Mouse (Mus musculus) heart, postnatal 0 days (tissue): ENCODE measurements around the gene Ralb. TPM values are rescaled to one million over a fixed set of nuclear protein-coding genes. Genes with fewer than 3 reads are reported as not detected.

ENCODE experiments used
- ATAC-seq: fragments of 200-750 bp; cut with Nextera tagmentation; 2 replicates; pipeline ENCODE4 v1.8.0; 2017; ENCODE audit warnings: low read depth, moderate number of reproducible peaks, moderate library complexity; ENCODE audit not compliant: insufficient read depth
- DNase-seq: peaks from one replicate; pipeline ENCODE4 v3.0.0-alpha.2; 2016; ENCODE audit warnings: low spot score
- H3K27ac ChIP-seq: fragments of 300-500 bp; sonication (generic); 2 replicates; pipeline ENCODE4 v1.5.1; 2014; ENCODE audit warnings: low read depth, mild to moderate bottlenecking
- H3K27me3 ChIP-seq: fragments of 300-500 bp; sonication (generic); 2 replicates; pipeline ENCODE4 v1.6.1; 2014; ENCODE audit warnings: low read length, mixed read lengths; ENCODE audit not compliant: control insufficient read depth, insufficient read depth
- H3K36me3 ChIP-seq: fragments of 300-500 bp; sonication (generic); replicated peaks from 2 replicates; pipeline ENCODE4 v1.6.1; 2014; ENCODE audit warnings: low read length, mixed read lengths; ENCODE audit not compliant: control insufficient read depth, insufficient read depth
- H3K4me1 ChIP-seq: fragments of 300-500 bp; sonication (generic); 2 replicates; pipeline ENCODE4 v1.6.1; 2014; ENCODE audit warnings: antibody characterized with exemption; ENCODE audit not compliant: control insufficient read depth, insufficient read depth
- H3K4me2 ChIP-seq: fragments of 300-500 bp; sonication (generic); 2 replicates; pipeline ENCODE4 v1.6.1; 2014; ENCODE audit warnings: low read depth, mild to moderate bottlenecking, low read length, moderate library complexity
- H3K4me3 ChIP-seq: fragments of 300-500 bp; sonication (generic); 2 replicates; pipeline ENCODE4 v1.5.1; 2014; ENCODE audit warnings: low read depth, low read length
- H3K9ac ChIP-seq: fragments of 300-500 bp; sonication (generic); replicated peaks from 2 replicates; pipeline ENCODE4 v1.6.1; 2014; ENCODE audit warnings: low read depth, low read length, mixed read lengths
- H3K9me3 ChIP-seq: fragments of 300-500 bp; sonication (generic); replicated peaks from 2 replicates; pipeline ENCODE4 v1.6.1; 2016; ENCODE audit warnings: low read length; ENCODE audit not compliant: control insufficient read depth
- CTCF ChIP-seq: IDR thresholded peaks from 2 replicates; pipeline ENCODE4 v1.5.1; 2016; ENCODE audit warnings: antibody characterized with exemption, control low read depth, low read depth
- EP300 ChIP-seq: IDR thresholded peaks from 2 replicates; pipeline ENCODE4 v1.6.1; 2016; ENCODE audit warnings: antibody characterized with exemption, low read depth
- WGBS: fragments of 180-500 bp; shearing (Covaris S2); extraction: QIAGEN DNeasy Blood & Tissue Kit; methylation state at CpG from one replicate; pipeline ENCODE4 v1.1.7; 2014; 5-methylcytosine and 5-hydroxymethylcytosine counted together
- polyA plus RNA-seq: library from polyadenylated mRNA; unstranded; fragments of >200 nt; fragmentation: Nextera tagmentation; extraction: Ambion mirVana; gene quantifications from 2 replicates; pipeline ENCODE4 v1.2.1, GENCODE M21; 2015
- total RNA-seq: library from RNA; depleted of rRNA; stranded (reverse); fragments of >200 nt; gene quantifications from 2 replicates; pipeline ENCODE4 v1.2.3, GENCODE M21; 2014; ENCODE audit warnings: low replicate concordance

Ralb gene
- total and polyA plus RNA-seq, 2 experiments from 2014 or later: 86.0 to 86.2 TPM

DNA sequence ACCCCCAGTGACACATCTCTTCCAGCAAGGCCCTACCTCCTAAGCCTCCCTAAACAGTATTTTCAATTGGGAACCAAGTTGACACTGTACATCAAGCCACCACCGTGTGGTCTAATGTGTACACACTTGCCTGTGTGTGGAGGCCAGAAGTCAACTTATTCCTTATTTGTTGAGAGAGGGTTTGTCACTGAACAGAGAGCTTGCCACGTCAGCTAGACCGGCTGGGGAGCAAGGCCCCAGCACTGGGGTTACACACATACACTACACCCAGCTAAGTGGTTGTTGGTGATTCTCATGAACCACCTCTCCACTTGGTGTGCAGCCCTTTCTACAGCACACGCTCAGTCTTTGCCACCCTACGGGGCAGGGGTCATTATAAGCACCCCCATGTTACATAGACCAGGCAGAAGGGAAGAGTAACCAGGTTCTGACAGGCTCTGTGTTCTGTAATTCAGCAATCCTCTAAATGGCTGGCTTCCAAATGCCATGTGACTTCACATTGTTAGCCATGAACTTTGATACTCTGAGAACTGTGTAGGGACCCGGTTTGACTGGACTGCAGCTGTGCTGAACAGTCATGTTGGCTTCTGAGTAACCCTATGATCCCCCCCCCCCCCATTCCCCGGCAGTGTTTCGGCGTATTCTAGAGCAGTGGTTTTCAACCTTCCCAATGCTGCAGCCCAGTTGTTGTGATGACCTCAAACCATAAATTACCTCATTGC, 36.4 kb upstream of the Ralb start:
- peak; percentile 54 for ATAC-seq
- TF ChIP-seq CTCF: no peak
- no peak for TF ChIP-seq EP300
- no peaks in the 10 kb centered on the region for H3K36me3 ChIP-seq
- H3K9ac ChIP-seq: no peak overlapping the region
- peaks cover 7% of the 10 kb centered on the region for H3K4me1 ChIP-seq
- no peak overlapping the region for H3K27ac ChIP-seq
- no peaks in the 10 kb centered on the region for H3K9me3 ChIP-seq
- peak; percentile 27 for DNase-seq
- no peaks in the 10 kb centered on the region for H3K27me3 ChIP-seq
- no peak overlapping the region for H3K4me3 ChIP-seq
- WGBS: 55% methylated on average over 9 of the region's 9 CpGs
- H3K4me2 ChIP-seq: no peak overlapping the region

DNA sequence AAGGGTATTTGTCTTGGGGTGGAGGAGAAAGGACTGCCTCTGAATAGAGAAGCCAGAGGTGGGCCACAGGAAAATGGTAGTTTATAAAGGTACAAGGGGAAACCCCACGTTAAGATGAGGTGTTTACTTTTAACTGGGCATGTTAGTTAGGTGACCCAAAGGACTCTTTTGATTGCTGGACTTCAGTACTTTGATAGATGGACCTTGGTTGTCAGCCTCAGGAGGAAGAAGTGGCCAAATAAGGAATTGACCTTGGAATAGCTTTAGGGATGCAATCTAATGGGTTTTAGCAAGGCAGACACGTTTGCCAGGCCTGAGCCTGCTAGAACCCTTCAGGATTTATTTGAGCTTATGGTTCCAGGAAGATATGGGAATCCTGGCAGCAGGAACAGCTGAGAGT, 34.7 kb upstream of the Ralb start:
- H3K27me3 ChIP-seq: no peaks in the 10 kb centered on the region
- 57% methylated on average over 2 of the region's 2 CpGs for WGBS
- no peak overlapping the region for H3K4me3 ChIP-seq
- ATAC-seq (no peak), DNase-seq (no peak)
- H3K4me1 ChIP-seq: peaks cover 7% of the 10 kb centered on the region
- H3K4me2 ChIP-seq: no peak overlapping the region
- H3K27ac ChIP-seq: no peak overlapping the region
- H3K9ac ChIP-seq: no peak overlapping the region
- H3K9me3 ChIP-seq: no peaks in the 10 kb centered on the region
- TF ChIP-seq CTCF: no peak
- no peak for TF ChIP-seq EP300
- H3K36me3 ChIP-seq: no peaks in the 10 kb centered on the region

DNA sequence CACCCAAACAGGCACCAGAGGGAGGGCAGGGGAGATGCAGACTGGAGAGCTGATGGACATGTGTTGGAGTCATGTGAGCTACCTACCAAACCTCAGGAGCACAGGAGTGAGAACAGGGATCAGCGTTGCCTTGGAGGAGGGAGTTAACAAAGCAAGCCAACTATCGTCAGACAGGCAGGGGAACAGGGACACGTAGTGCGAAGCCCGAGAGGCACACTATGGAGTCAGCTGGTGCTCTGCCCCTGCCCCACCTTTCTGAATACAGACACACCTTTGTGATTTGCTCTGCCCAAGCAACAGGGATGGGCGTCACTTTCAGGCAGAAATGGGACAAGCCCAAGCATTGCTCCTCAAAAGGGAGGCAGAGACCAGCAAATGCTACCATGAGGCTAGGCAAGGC, 33.1 kb upstream of the Ralb start:
- Histone ChIP-seq H3K4me1 (peaks cover 7% of the 10 kb centered on the region), H3K27me3 (no peaks in the 10 kb centered on the region), H3K9me3 (no peaks in the 10 kb centered on the region), H3K4me3 (no peak overlapping the region), H3K9ac (no peak overlapping the region), H3K27ac (no peak overlapping the region), H3K36me3 (no peaks in the 10 kb centered on the region), H3K4me2 (no peak overlapping the region)
- 80% methylated on average over 6 of the region's 6 CpGs for WGBS
- TF ChIP-seq EP300: no peak
- ATAC-seq (no peak), DNase-seq (no peak)

DNA sequence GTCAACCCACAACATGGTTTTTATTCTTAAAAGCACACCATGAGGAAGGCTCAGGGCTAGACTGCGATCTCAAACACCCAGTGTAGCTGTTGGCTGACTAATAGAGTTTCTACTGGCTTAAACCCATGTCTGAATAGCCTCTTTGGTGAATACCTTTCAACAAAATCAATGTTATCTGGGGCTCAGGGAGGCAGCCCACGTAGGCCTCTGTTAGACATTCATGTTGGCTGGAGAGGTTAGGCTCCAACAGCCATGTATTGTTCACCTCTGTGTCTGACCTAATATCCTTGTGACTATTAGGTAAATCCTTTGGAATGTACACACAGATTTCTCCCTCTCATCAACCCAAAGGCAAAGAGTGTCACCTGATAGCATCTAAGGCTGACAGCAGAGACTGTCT, 31.5 kb upstream of the Ralb start:
- ATAC-seq: peak; percentile 53
- H3K4me3 ChIP-seq: no peak overlapping the region
- H3K27ac ChIP-seq: peak overlapping the region; percentile 58; the same call in 1 of the 2 replicates
- H3K9ac ChIP-seq: no peak overlapping the region
- H3K27me3 ChIP-seq: no peaks in the 10 kb centered on the region
- TF ChIP-seq EP300: no peak
- no peak for TF ChIP-seq CTCF
- WGBS: 22% methylated on average over 2 of the region's 2 CpGs
- H3K9me3 ChIP-seq: no peaks in the 10 kb centered on the region
- DNase-seq: peak; percentile 50
- no peaks in the 10 kb centered on the region for H3K36me3 ChIP-seq
- H3K4me1 ChIP-seq: no peaks in the 10 kb centered on the region
- no peak overlapping the region for H3K4me2 ChIP-seq

DNA sequence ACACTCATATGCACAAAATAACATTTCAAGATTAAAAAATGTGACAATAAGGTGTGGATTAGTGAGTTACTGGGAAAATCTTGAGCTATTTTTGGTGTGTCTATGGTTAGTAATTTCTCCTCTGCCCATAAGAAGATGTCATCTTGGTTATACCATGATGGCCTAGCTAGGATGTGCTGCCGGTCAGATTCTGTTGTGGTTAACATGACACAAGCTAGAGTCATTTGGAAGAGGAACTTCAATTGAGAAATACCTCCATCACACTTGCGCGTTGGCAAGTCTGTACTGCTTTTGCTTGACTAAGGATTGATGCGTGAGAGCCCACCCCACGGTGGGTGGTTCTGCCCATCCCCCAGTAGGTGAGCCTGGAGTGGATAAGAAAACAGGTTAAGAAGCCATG, 29.7 kb upstream of the Ralb start:
- no peaks in the 10 kb centered on the region for H3K27me3 ChIP-seq
- H3K4me2 ChIP-seq: no peak overlapping the region
- WGBS: 93% methylated on average over 5 of the region's 5 CpGs
- no peaks in the 10 kb centered on the region for H3K9me3 ChIP-seq
- no peak overlapping the region for H3K27ac ChIP-seq
- no peaks in the 10 kb centered on the region for H3K36me3 ChIP-seq
- ATAC-seq (no peak), DNase-seq (no peak)
- no peak overlapping the region for H3K4me3 ChIP-seq
- H3K9ac ChIP-seq: no peak overlapping the region
- TF ChIP-seq CTCF (no peak), EP300 (no peak)
- H3K4me1 ChIP-seq: no peaks in the 10 kb centered on the region
